28 mouse cellular contexts compared by ENCODE assay signal in the genomic region with DNA sequence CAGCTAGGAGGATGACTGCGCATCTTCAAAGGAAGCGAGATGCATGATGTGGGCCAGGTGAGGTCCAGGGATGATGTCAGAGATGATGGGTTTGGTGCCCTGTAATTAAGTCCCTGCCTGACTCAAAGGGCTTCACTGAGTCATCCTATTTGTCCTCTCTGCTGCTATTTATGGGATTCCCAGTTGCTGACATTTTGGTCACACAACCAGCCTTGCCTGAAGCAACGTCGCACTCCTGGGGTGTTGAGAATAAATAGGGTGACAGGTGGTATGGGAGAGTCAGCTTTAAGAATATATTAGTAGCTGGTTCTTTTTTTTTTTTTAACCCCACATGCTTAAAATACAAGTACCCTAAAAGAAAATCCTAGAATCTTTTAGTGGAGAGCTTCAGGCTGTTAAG.
DNase-seq lines count a peak whose midpoint lies in the region; ATAC-seq and TF ChIP-seq lines count a peak whose summit lies in the region.
"Had no signal": no experiment of that assay in that cellular context is flagged by ENCODE, and none has a peak within 500 bp of the region (broad histone marks: within the 10 kb centered on the region; RNA-seq: fewer than 3 reads in every experiment).

No protein-coding gene starts in this region.

- no peak overlapping the region for H3K4me2 ChIP-seq in liver, embryonic 12.5 days
- H3K4me2 ChIP-seq in liver, embryonic 14.5 days (ENCODE audit: low read depth), result no peak overlapping the region
- peak overlapping the region; percentile 25 for H3K4me2 ChIP-seq in myocyte (ENCODE audit: low read depth)
- H3K4me2 ChIP-seq: embryonic facial prominence, embryonic 12.5 days; embryonic facial prominence, embryonic 15.5 days; heart, embryonic 12.5 days; heart, embryonic 15.5 days; hindbrain, embryonic 13.5 days had no signal

- TF ChIP-seq POLR2A in myocyte (IDR thresholded peaks at IDR 0.05; ENCODE audit: insufficient read length, low read depth), result no peak

- H3K4me3 ChIP-seq in liver, embryonic 12.5 days, result no peak overlapping the region
- no peak overlapping the region for H3K4me3 ChIP-seq in C2C12 (ENCODE audit: insufficient read depth, poor library complexity, severe bottlenecking)
- no peak overlapping the region for H3K4me3 ChIP-seq in liver, embryonic 14.5 days (ENCODE audit: insufficient read depth in 1 of 2, low read depth in 2 of 2, low read length in 2 of 2)
- H3K4me3 ChIP-seq in myocyte, result no peak overlapping the region
- H3K4me3 ChIP-seq: embryonic facial prominence, embryonic 12.5 days; embryonic facial prominence, embryonic 15.5 days; gastrocnemius, adult 2 months; heart, embryonic 12.5 days; heart, embryonic 15.5 days; hindbrain, embryonic 10.5 days; hindbrain, embryonic 13.5 days had no signal

- H3K27ac ChIP-seq in liver, embryonic 12.5 days, result peak overlapping the region; percentile 78
- peak overlapping the region; percentile 66 for H3K27ac ChIP-seq in liver, embryonic 14.5 days
- H3K27ac ChIP-seq: embryonic facial prominence, embryonic 12.5 days; embryonic facial prominence, embryonic 15.5 days; gastrocnemius, adult 2 months; heart, embryonic 15.5 days; hindbrain, embryonic 10.5 days; hindbrain, embryonic 13.5 days had no signal

- 91% methylated on average over 4 of the region's 4 CpGs for WGBS in liver, embryonic 12.5 days (ENCODE audit: insufficient replicate concordance)
- WGBS in liver, embryonic 14.5 days (ENCODE audit: insufficient replicate concordance), result 93% methylated on average over 4 of the region's 4 CpGs

- H3ac ChIP-seq in C2C12 (ENCODE audit: control insufficient read depth, insufficient read length, low read depth) (no peak overlapping the region), myocyte (ENCODE audit: control insufficient read depth, insufficient read length) (no peak overlapping the region)

- H3K9ac ChIP-seq in liver, embryonic 12.5 days, result no peak overlapping the region
- no peak overlapping the region for H3K9ac ChIP-seq in liver, embryonic 14.5 days (replicated peaks)
- H3K9ac ChIP-seq: embryonic facial prominence, embryonic 12.5 days; embryonic facial prominence, embryonic 15.5 days; forebrain, postnatal 0 days; heart, embryonic 12.5 days; heart, embryonic 15.5 days; hindbrain, embryonic 13.5 days had no signal

- TF ChIP-seq EP300 in liver, embryonic 14.5 days (IDR thresholded peaks at IDR 0.05; ENCODE audit: low read depth), result no peak

- no peaks in the 10 kb centered on the region for H3K36me3 ChIP-seq in liver, embryonic 12.5 days
- H3K36me3 ChIP-seq in C2C12 (ENCODE audit: control insufficient read depth, insufficient read depth) (no peaks in the 10 kb centered on the region), myocyte (ENCODE audit: control insufficient read depth, insufficient read depth) (no peaks in the 10 kb centered on the region)
- H3K36me3 ChIP-seq in liver, embryonic 14.5 days (replicated peaks; ENCODE audit: control insufficient read depth, insufficient read depth, low read depth), result no peaks in the 10 kb centered on the region
- H3K36me3 ChIP-seq: embryonic facial prominence, embryonic 12.5 days; embryonic facial prominence, embryonic 15.5 days; heart, embryonic 12.5 days; heart, embryonic 15.5 days; hindbrain, embryonic 10.5 days; hindbrain, embryonic 13.5 days had no signal

- ATAC-seq in liver, embryonic 12.5 days, result no peak
- ATAC-seq in liver, embryonic 14.5 days (ENCODE audit: insufficient read depth), result no peak
- ATAC-seq: activated CD4-positive, CD25-positive, alpha-beta regulatory T cell, adult 4 months; forebrain, embryonic 14.5 days; forebrain, postnatal 0 days; hindbrain, embryonic 16.5 days had no signal

- peaks cover 84% of the 10 kb centered on the region for H3K4me1 ChIP-seq in liver, embryonic 12.5 days
- H3K4me1 ChIP-seq in liver, embryonic 14.5 days (replicated peaks; ENCODE audit: control insufficient read depth in 2 of 2, insufficient read depth in 2 of 2, low read length in 1 of 2), result peaks cover 77 to 78% of the 10 kb centered on the region in 2 experiments
- H3K4me1 ChIP-seq: hindbrain, embryonic 13.5 days had no signal

- H3K79me2 ChIP-seq in C2C12 (ENCODE audit: control insufficient read depth, insufficient read depth), result no peaks in the 10 kb centered on the region
- H3K79me2 ChIP-seq in myocyte (ENCODE audit: control insufficient read depth, insufficient read depth), result no peaks in the 10 kb centered on the region

- no peak for DNase-seq in liver
- DNase-seq in liver, embryonic 14.5 days (ENCODE audit: low read depth in 3 of 3, low spot score in 3 of 3), result no peak
- no peak for DNase-seq in adrenal gland, postnatal 36 days
- no peak for DNase-seq in heart, adult 9 months (ENCODE audit: low spot score in 2 of 2)
- no peak for DNase-seq in embryo, embryonic 9.5 days (ENCODE audit: extremely low spot score)
- DNase-seq: adrenal gland, adult 8-10 months; adrenal gland, postnatal 25 days; cerebellum, adult 11-12 months; cerebellum, adult 8-10 months; cerebellum, postnatal 10 days; cerebellum, postnatal 36 days; forebrain, postnatal 0 days; gastrocnemius, adult 2 months; gastrocnemius, postnatal 14 days; heart, postnatal 10 days; heart, postnatal 36 days had no signal

- H3K27me3 ChIP-seq in liver, embryonic 12.5 days (replicated peaks), result no peaks in the 10 kb centered on the region
- no peaks in the 10 kb centered on the region for H3K27me3 ChIP-seq in C2C12 (ENCODE audit: control insufficient read depth, insufficient read depth, insufficient read length)
- H3K27me3 ChIP-seq in liver, embryonic 14.5 days (ENCODE audit: control insufficient read depth, insufficient read depth, low read length), result no peaks in the 10 kb centered on the region
- H3K27me3 ChIP-seq in myocyte (ENCODE audit: control insufficient read depth, insufficient read depth, insufficient read length), result no peaks in the 10 kb centered on the region
- H3K27me3 ChIP-seq: embryonic facial prominence, embryonic 12.5 days; embryonic facial prominence, embryonic 15.5 days; heart, embryonic 12.5 days; heart, embryonic 15.5 days; hindbrain, embryonic 13.5 days had no signal

- no peaks in the 10 kb centered on the region for H3K9me3 ChIP-seq in liver, embryonic 12.5 days (replicated peaks)
- no peaks in the 10 kb centered on the region for H3K9me3 ChIP-seq in liver, embryonic 14.5 days (ENCODE audit: control insufficient read depth, low read length)
- H3K9me3 ChIP-seq: embryonic facial prominence, embryonic 12.5 days; embryonic facial prominence, embryonic 15.5 days; heart, embryonic 12.5 days; heart, embryonic 15.5 days; hindbrain, embryonic 10.5 days; hindbrain, embryonic 13.5 days had no signal

- no peaks in the 10 kb centered on the region for H3K79me3 ChIP-seq in C2C12 (ENCODE audit: low read depth)

- no peak for TF ChIP-seq CTCF in C2C12 (IDR thresholded peaks at IDR 0.05; ENCODE audit: control insufficient read depth, insufficient read depth, insufficient read length)
- TF ChIP-seq CTCF in liver, embryonic 14.5 days (IDR thresholded peaks at IDR 0.05; ENCODE audit: low read depth), result no peak

TF ChIP-seq in C2C12, 6 proteins besides CTCF, POLR2A, EP300 and RAD21:
- no peak for TF ChIP-seq FOSL1 (IDR thresholded peaks at IDR 0.05; ENCODE audit: insufficient read depth, low read length, poor library complexity, severe bottlenecking)
- peak; percentile 76 for TF ChIP-seq MYOD1 (IDR thresholded peaks at IDR 0.05; ENCODE audit: control insufficient read depth, insufficient read length, low read depth)

TF ChIP-seq in myocyte, 11 proteins besides CTCF, POLR2A, EP300 and RAD21:
- TF ChIP-seq MAX (IDR thresholded peaks at IDR 0.05; ENCODE audit: low read depth) (no peak), REST (IDR thresholded peaks at IDR 0.05; ENCODE audit: insufficient read depth, insufficient read length) (no peak), E2F4 (IDR thresholded peaks at IDR 0.05; ENCODE audit: insufficient read depth) (no peak), SRF (IDR thresholded peaks at IDR 0.05; ENCODE audit: control insufficient read depth, insufficient read length, low read depth) (no peak), TCF12 (IDR thresholded peaks at IDR 0.05; ENCODE audit: insufficient read depth, poor library complexity, severe bottlenecking) (peak; percentile 57), TCF3 (IDR thresholded peaks at IDR 0.05; ENCODE audit: insufficient read length, low read depth) (peak; percentile 30), MYOD1 (IDR thresholded peaks at IDR 0.05; ENCODE audit: control insufficient read depth in 1 of 3, insufficient read length in 2 of 3, low read depth in 2 of 3) (peak in 2 of 3 experiments; percentile 70 to 80), CEBPB (IDR thresholded peaks at IDR 0.05; ENCODE audit: insufficient read depth, poor library complexity, severe bottlenecking) (no peak), POLR2AphosphoS2 (IDR thresholded peaks at IDR 0.05; ENCODE audit: insufficient read length, low read depth) (no peak), MYOG (IDR thresholded peaks at IDR 0.05; ENCODE audit: control insufficient read depth in 1 of 3, insufficient read depth in 1 of 3, insufficient read length in 2 of 3, low read depth in 2 of 3) (peak in 2 of 3 experiments; percentile 79 to 81), USF1 (IDR thresholded peaks at IDR 0.05; ENCODE audit: low read depth) (no peak)
